In genomic region chr7:18402527-18403237, GRCm38 (mm10) we compare ENCODE assay signal across 11 mouse cellular contexts. TPM values are rescaled to one million over a fixed set of nuclear protein-coding genes. Genes with fewer than 3 reads are reported as not detected.
DNase-seq lines count a peak whose midpoint lies in the region; ATAC-seq and TF ChIP-seq lines count a peak whose summit lies in the region.
"Had no signal": no experiment of that assay in that cellular context is flagged by ENCODE, and none has a peak within 500 bp of the region (broad histone marks: within the 10 kb centered on the region; RNA-seq: fewer than 3 reads in every experiment).

No protein-coding gene starts in this region.

- peak; percentile 52 for DNase-seq in kidney, adult 11 months
- no peak for DNase-seq in kidney, postnatal 25 days
- peak; percentile 1 for DNase-seq in embryonic facial prominence, embryonic 14.5 days (ENCODE audit: low spot score)
- DNase-seq in hindbrain, postnatal 0 days (ENCODE audit: low spot score), result peak; percentile 30
- no peak for DNase-seq in right cerebral cortex, adult 18-20 months
- no peak for DNase-seq in layer of hippocampus, adult 2 months (ENCODE audit: low spot score in 2 of 2)
- no peak for DNase-seq in ovary, postnatal 14 days (ENCODE audit: low spot score)
- DNase-seq: lung, postnatal 10 days had no signal

- 41% methylated on average over 24 of the region's 35 CpGs for WGBS in embryonic facial prominence, embryonic 14.5 days
- 45% methylated on average over 35 of the region's 35 CpGs for WGBS in hindbrain, postnatal 0 days
- 38% methylated on average over 35 of the region's 35 CpGs for WGBS in neural tube, embryonic 14.5 days

- H3K4me3 ChIP-seq in embryonic facial prominence, embryonic 14.5 days (ENCODE audit: low read depth, low read length), result peak overlapping the region; percentile 14; the same call in 1 of the 2 replicates
- H3K4me3 ChIP-seq in hindbrain, postnatal 0 days (ENCODE audit: low read length), result peak overlapping the region; percentile 17; the same call in 1 of the 2 replicates
- H3K4me3 ChIP-seq in neural tube, embryonic 14.5 days (ENCODE audit: low read depth, low read length), result peak overlapping the region; percentile 4; the same call in 1 of the 2 replicates
- no peak overlapping the region for H3K4me3 ChIP-seq in layer of hippocampus, adult 2 months

- H3K36me3 ChIP-seq in embryonic facial prominence, embryonic 14.5 days (ENCODE audit: control insufficient read depth, insufficient read depth, low read length), result no peaks in the 10 kb centered on the region
- H3K36me3 ChIP-seq in hindbrain, postnatal 0 days (ENCODE audit: insufficient read depth, low read length), result no peaks in the 10 kb centered on the region
- no peaks in the 10 kb centered on the region for H3K36me3 ChIP-seq in neural tube, embryonic 14.5 days (ENCODE audit: control insufficient read depth, insufficient read depth, low read length)

- no peak overlapping the region for H3K27ac ChIP-seq in embryonic facial prominence, embryonic 14.5 days (replicated peaks; ENCODE audit: low read depth, low read length)
- H3K27ac ChIP-seq in hindbrain, postnatal 0 days, result no peak overlapping the region
- H3K27ac ChIP-seq in neural tube, embryonic 14.5 days (ENCODE audit: low read depth, low read length), result no peak overlapping the region
- no peak overlapping the region for H3K27ac ChIP-seq in layer of hippocampus, adult 2 months
- H3K27ac ChIP-seq: kidney, postnatal 0 days had no signal

- H3K4me1 ChIP-seq in embryonic facial prominence, embryonic 14.5 days (ENCODE audit: control insufficient read depth, insufficient read depth, low read length), result no peaks in the 10 kb centered on the region
- no peaks in the 10 kb centered on the region for H3K4me1 ChIP-seq in hindbrain, postnatal 0 days (ENCODE audit: insufficient read depth, low read length)
- no peaks in the 10 kb centered on the region for H3K4me1 ChIP-seq in neural tube, embryonic 14.5 days (ENCODE audit: control insufficient read depth, insufficient read depth, low read length)

- TF ChIP-seq CTCF in hindbrain, postnatal 0 days (IDR thresholded peaks at IDR 0.05; ENCODE audit: low read depth), result no peak
- no peak for TF ChIP-seq CTCF in layer of hippocampus, adult 2 months (conservative IDR thresholded peaks at IDR 0.05)

- H3K9ac ChIP-seq in embryonic facial prominence, embryonic 14.5 days (ENCODE audit: low read depth, low read length), result no peak overlapping the region
- H3K9ac ChIP-seq in hindbrain, postnatal 0 days (replicated peaks; ENCODE audit: low read length), result no peak overlapping the region
- no peak overlapping the region for H3K9ac ChIP-seq in neural tube, embryonic 14.5 days (replicated peaks; ENCODE audit: low read depth, low read length)

- H3K4me2 ChIP-seq in embryonic facial prominence, embryonic 14.5 days (ENCODE audit: low read depth, low read length), result no peak overlapping the region
- no peak overlapping the region for H3K4me2 ChIP-seq in hindbrain, postnatal 0 days (ENCODE audit: low read depth, low read length)
- H3K4me2 ChIP-seq in neural tube, embryonic 14.5 days (ENCODE audit: low read depth, low read length), result no peak overlapping the region

- H3K27me3 ChIP-seq in embryonic facial prominence, embryonic 14.5 days (replicated peaks; ENCODE audit: control insufficient read depth, insufficient read depth, low read length), result no peaks in the 10 kb centered on the region
- no peaks in the 10 kb centered on the region for H3K27me3 ChIP-seq in hindbrain, postnatal 0 days (ENCODE audit: insufficient read depth, low read length)
- no peaks in the 10 kb centered on the region for H3K27me3 ChIP-seq in neural tube, embryonic 14.5 days (ENCODE audit: control insufficient read depth, insufficient read depth, low read length)

- peaks cover 16% of the 10 kb centered on the region for H3K9me3 ChIP-seq in embryonic facial prominence, embryonic 14.5 days (ENCODE audit: control insufficient read depth, low read length)
- peaks cover 7% of the 10 kb centered on the region; the same call in 1 of the 2 replicates for H3K9me3 ChIP-seq in hindbrain, postnatal 0 days (ENCODE audit: low read length)
- H3K9me3 ChIP-seq in neural tube, embryonic 14.5 days (ENCODE audit: control insufficient read depth, low read length), result no peaks in the 10 kb centered on the region

- peak; percentile 60 for ATAC-seq in embryonic facial prominence, embryonic 14.5 days (ENCODE audit: low read depth)
- peak; percentile 82 for ATAC-seq in hindbrain, postnatal 0 days
- peak; percentile 61 for ATAC-seq in neural tube, embryonic 14.5 days (ENCODE audit: low read depth)

RNA-seq across cellular contexts. Expression of gene Psg28, which starts 29.2 kb away (rescaled TPM):
- polyA plus RNA-seq in embryonic facial prominence, embryonic 14.5 days (2014; fragmentation: Nextera tagmentation; extraction: Ambion mirVana), result not detected in 2 replicates
- total RNA-seq in hindbrain, postnatal 0 days (2014; rRNA removed), result not detected in 2 replicates
- polyA plus RNA-seq in hindbrain, postnatal 0 days (2015; fragmentation: Nextera tagmentation; extraction: Ambion mirVana), result not detected in 2 replicates
- not detected in 2 replicates for polyA plus RNA-seq in neural tube, embryonic 14.5 days (2014; fragmentation: Nextera tagmentation; extraction: Ambion mirVana)
- total RNA-seq in layer of hippocampus, adult 2 months (2021), result not detected
- total RNA-seq: ES-E14 had no signal
- polyA plus RNA-seq: kidney, postnatal 0 days had no signal

RNA-seq across cellular contexts. Expression of gene Psg18, which starts 47.9 kb away (rescaled TPM):
- not detected in 2 replicates for polyA plus RNA-seq in embryonic facial prominence, embryonic 14.5 days (2014; fragmentation: Nextera tagmentation; extraction: Ambion mirVana)
- total RNA-seq in hindbrain, postnatal 0 days (2014; rRNA removed), result not detected in 2 replicates
- polyA plus RNA-seq in hindbrain, postnatal 0 days (2015; fragmentation: Nextera tagmentation; extraction: Ambion mirVana), result not detected in 2 replicates
- polyA plus RNA-seq in neural tube, embryonic 14.5 days (2014; fragmentation: Nextera tagmentation; extraction: Ambion mirVana), result not detected in 2 replicates
- not detected for total RNA-seq in layer of hippocampus, adult 2 months (2021)
- total RNA-seq: ES-E14 had no signal
- polyA plus RNA-seq: kidney, postnatal 0 days had no signal

Comparison
In these comparisons a context has a peak if more than half of its experiments do, and no peak if none do; other contexts are left out.
1. DNase-seq: peak in kidney, adult 11 months (single experiment), embryonic facial prominence, embryonic 14.5 days (single experiment) and hindbrain, postnatal 0 days (single experiment); none in kidney, postnatal 25 days (0 of 2), right cerebral cortex, adult 18-20 months (single experiment), layer of hippocampus, adult 2 months (0 of 2) and ovary, postnatal 14 days (single experiment).
2. Peak in every context shown above with its lines, with median percentiles within 50 percentile points of each other: ATAC-seq.